Mouse (Mus musculus): ENCODE data around the gene Brms1l.

GRCm38 (mm10) chr12:55837495-55837894 lies 1.4 kb downstream of the Brms1l start:
- TF ChIP-seq ZNF384 (IDR thresholded peaks at IDR 0.05; ENCODE audit: low read depth, low read length) (no peak), ZC3H11A (IDR thresholded peaks at IDR 0.05; ENCODE audit: borderline replicate concordance, low read depth, low read length) (no peak), HCFC1 (IDR thresholded peaks at IDR 0.05; ENCODE audit: borderline replicate concordance, insufficient read depth, low read length) (no peak), MAFK (IDR thresholded peaks at IDR 0.05; ENCODE audit: insufficient read depth, low read depth, low read length) (peak; percentile 52; the same call in 1 of the 2 replicates), CHD2 (IDR thresholded peaks at IDR 0.05; ENCODE audit: low read depth, low read length) (no peak)
